ENCODE assay signal across 8 mouse cellular contexts in the genomic region with DNA sequence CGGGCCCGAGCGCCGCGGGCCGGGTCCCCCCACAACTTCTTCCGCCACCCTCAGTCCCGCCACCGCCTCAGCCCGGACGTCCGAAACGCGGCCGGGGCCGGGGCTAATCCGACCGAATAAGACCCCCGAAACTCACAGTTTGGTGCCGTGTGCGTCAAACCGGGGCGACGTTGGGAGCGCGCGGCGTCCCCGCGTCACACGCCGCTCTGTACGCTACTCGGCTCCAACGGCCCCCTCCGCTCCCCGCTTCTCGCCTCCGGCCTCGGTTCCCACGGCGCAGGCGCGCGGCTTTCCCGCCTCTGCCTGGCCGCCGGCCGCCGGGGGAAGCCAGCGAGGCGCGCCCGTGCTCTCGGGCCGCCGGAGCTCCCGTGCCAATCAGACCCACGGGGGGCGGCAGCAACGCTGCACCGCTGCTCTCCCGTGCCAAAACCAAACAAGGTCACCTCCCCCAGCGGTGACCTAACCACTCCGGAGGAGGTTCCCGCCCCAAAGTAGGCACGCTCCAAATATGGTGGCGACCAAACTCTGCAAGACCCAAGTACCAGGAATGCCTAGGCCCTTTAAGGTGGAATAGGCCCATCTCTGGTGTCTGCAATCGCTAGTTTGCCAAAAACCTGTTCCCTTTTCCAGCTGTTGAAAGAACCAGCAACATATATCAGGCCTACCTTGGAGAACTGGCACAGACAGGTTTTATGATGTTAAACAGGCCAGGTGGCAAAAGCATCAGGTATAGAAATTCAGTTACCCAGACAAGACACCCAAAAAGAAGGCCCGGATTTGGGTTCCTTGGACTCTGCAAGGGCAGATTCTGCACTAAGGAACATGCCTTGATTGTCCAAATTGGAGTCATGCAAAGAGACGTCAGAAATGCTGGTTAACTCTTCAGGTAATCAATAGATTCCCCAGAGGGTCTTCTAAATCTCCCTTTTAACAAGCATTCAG. TPM values are rescaled to one million over a fixed set of nuclear protein-coding genes. Genes with fewer than 3 reads are reported as not detected.
DNase-seq lines count a peak whose midpoint lies in the region; ATAC-seq and TF ChIP-seq lines count a peak whose summit lies in the region.

TSS of gene Zfp644 (minus strand) at position 892 of the 942 bp plus-strand sequence.

- peak within 1 kb of the TSS; percentile 97 for H3K9ac ChIP-seq in embryonic facial prominence, embryonic 13.5 days
- H3K9ac ChIP-seq in heart, adult 2 months (ENCODE audit: low read depth, low read length): peak within 1 kb of the TSS; percentile 92
- H3K9ac ChIP-seq in limb, embryonic 14.5 days (ENCODE audit: low read depth, low read length, severe bottlenecking): peak within 1 kb of the TSS; percentile 98
- H3K9ac ChIP-seq in midbrain, postnatal 0 days (replicated peaks; ENCODE audit: low read length, poor library complexity, severe bottlenecking): peak within 1 kb of the TSS; percentile 95

- WGBS in embryonic facial prominence, embryonic 13.5 days: 1% methylated on average over 68 of the region's 71 CpGs
- 2% methylated on average over 71 of the region's 71 CpGs for WGBS in heart, adult 2 months
- 3% methylated on average over 36 of the region's 71 CpGs for WGBS in limb, embryonic 14.5 days
- WGBS in midbrain, postnatal 0 days: 3% methylated on average over 53 of the region's 71 CpGs

- H3K36me3 ChIP-seq in embryonic facial prominence, embryonic 13.5 days: peaks cover 5% of the 10 kb centered on the region; the same call in 1 of the 2 replicates
- peaks cover 15% of the 10 kb centered on the region for H3K36me3 ChIP-seq in heart, adult 2 months (ENCODE audit: control insufficient read depth, insufficient read depth, low read length)
- 0 out of 2 replicates have a peak, but pooled peaks cover 3% of the 10 kb centered on the region for H3K36me3 ChIP-seq in limb, embryonic 14.5 days (ENCODE audit: control insufficient read depth, insufficient read depth, low read length)
- H3K36me3 ChIP-seq in midbrain, postnatal 0 days (ENCODE audit: insufficient read depth, low read length): no peaks in the 10 kb centered on the region

- H3K9me3 ChIP-seq in embryonic facial prominence, embryonic 13.5 days: no peaks in the 10 kb centered on the region
- H3K9me3 ChIP-seq in limb, embryonic 14.5 days (ENCODE audit: control insufficient read depth, low read length): no peaks in the 10 kb centered on the region
- H3K9me3 ChIP-seq in midbrain, postnatal 0 days (ENCODE audit: low read length): no peaks in the 10 kb centered on the region

- TF ChIP-seq POLR2A in heart, adult 2 months (IDR thresholded peaks at IDR 0.05; ENCODE audit: insufficient read depth, low read depth, low read length): peak; percentile 63
- 0 out of 2 replicates have a peak, but pooled peaks have one; percentile 63 for TF ChIP-seq POLR2A in limb, embryonic 14.5 days (IDR thresholded peaks at IDR 0.05; ENCODE audit: borderline replicate concordance, extremely low read depth, insufficient read depth, insufficient read length)

- H3K4me1 ChIP-seq in embryonic facial prominence, embryonic 13.5 days: peaks cover 20% of the 10 kb centered on the region; the same call in 1 of the 2 replicates
- peaks cover 4% of the 10 kb centered on the region for H3K4me1 ChIP-seq in heart, adult 2 months (ENCODE audit: control insufficient read depth, insufficient read depth, low read length)
- peaks cover 10% of the 10 kb centered on the region for H3K4me1 ChIP-seq in limb, embryonic 14.5 days (ENCODE audit: control insufficient read depth, insufficient read depth, low read length)
- H3K4me1 ChIP-seq in midbrain, postnatal 0 days (ENCODE audit: insufficient read depth, low read length): peaks cover 6% of the 10 kb centered on the region; the same call in 1 of the 2 replicates

- peaks cover 4% of the 10 kb centered on the region; the same call in 1 of the 2 replicates for H3K79me2 ChIP-seq in heart, adult 2 months (replicated peaks; ENCODE audit: control insufficient read depth, insufficient read depth, low read length)

- H3K27ac ChIP-seq in embryonic facial prominence, embryonic 13.5 days: peak within 1 kb of the TSS; percentile 100
- H3K27ac ChIP-seq in heart, adult 2 months: peak within 1 kb of the TSS; percentile 97
- H3K27ac ChIP-seq in limb, embryonic 14.5 days (replicated peaks; ENCODE audit: low read depth, low read length): peak within 1 kb of the TSS; percentile 99
- peak within 1 kb of the TSS; percentile 97 for H3K27ac ChIP-seq in midbrain, postnatal 0 days (ENCODE audit: low read depth, low read length)

- TF ChIP-seq CTCF in heart, adult 2 months (IDR thresholded peaks at IDR 0.05): peak; percentile 23; the same call in 1 of the 2 replicates
- peak; percentile 17 for TF ChIP-seq CTCF in midbrain, postnatal 0 days (IDR thresholded peaks at IDR 0.05)

- peak within 1 kb of the TSS; percentile 74 for H3K4me2 ChIP-seq in embryonic facial prominence, embryonic 13.5 days
- peak within 1 kb of the TSS; percentile 50 for H3K4me2 ChIP-seq in limb, embryonic 14.5 days (replicated peaks; ENCODE audit: low read depth, low read length, severe bottlenecking)
- H3K4me2 ChIP-seq in midbrain, postnatal 0 days (ENCODE audit: low read depth, low read length, poor library complexity, severe bottlenecking): peak within 1 kb of the TSS; percentile 78

- intact Hi-C loops in heart, adult 2 months (cut with DNase I): loop anchor here (5.0 kb wide), 2 partner anchors 106 to 124 kb away; no protein-coding TSS in a partner anchor

- no peak for TF ChIP-seq EP300 in heart, adult 2 months (IDR thresholded peaks at IDR 0.05; ENCODE audit: insufficient read depth, low read depth, low read length)

- peak; percentile 89 for DNase-seq in 3134 (ENCODE audit: extremely low read depth, insufficient read length, low spot score)
- peak; percentile 90 to 93 for DNase-seq in adrenal gland, postnatal 36 days
- DNase-seq in heart, adult 2 months: peak; percentile 91 to 93
- DNase-seq in kidney, adult 9 months: peak; percentile 89
- peak; percentile 86 for DNase-seq in limb, embryonic 14.5 days (ENCODE audit: low spot score)
- DNase-seq in midbrain, postnatal 0 days (ENCODE audit: low spot score): peak; percentile 95
- peak; percentile 71 to 78 for DNase-seq in spleen, postnatal 14 days (ENCODE audit: low spot score in 2 of 2)

- no peaks in the 10 kb centered on the region for H3K27me3 ChIP-seq in embryonic facial prominence, embryonic 13.5 days
- no peaks in the 10 kb centered on the region for H3K27me3 ChIP-seq in heart, adult 2 months (ENCODE audit: control insufficient read depth, insufficient read depth, low read length)
- no peaks in the 10 kb centered on the region for H3K27me3 ChIP-seq in limb, embryonic 14.5 days (ENCODE audit: control insufficient read depth, insufficient read depth, low read length)
- H3K27me3 ChIP-seq in midbrain, postnatal 0 days (ENCODE audit: insufficient read depth, low read length): no peaks in the 10 kb centered on the region

- ATAC-seq in embryonic facial prominence, embryonic 13.5 days (ENCODE audit: insufficient number of reproducible peaks, insufficient read depth, low FRiP score, low TSS enrichment, low read depth): peak; percentile 91
- peak; percentile 92 for ATAC-seq in limb, embryonic 14.5 days (ENCODE audit: low FRiP score, low read depth)
- peak; percentile 98 for ATAC-seq in midbrain, postnatal 0 days (ENCODE audit: low FRiP score)

- H3K4me3 ChIP-seq in embryonic facial prominence, embryonic 13.5 days: peak within 1 kb of the TSS; percentile 84
- peak within 1 kb of the TSS; percentile 94 for H3K4me3 ChIP-seq in heart, adult 2 months
- peak within 1 kb of the TSS; percentile 86 for H3K4me3 ChIP-seq in limb, embryonic 14.5 days (replicated peaks; ENCODE audit: low read length)
- peak within 1 kb of the TSS; percentile 91 for H3K4me3 ChIP-seq in midbrain, postnatal 0 days (ENCODE audit: low read depth, low read length)

RNA-seq across cellular contexts. Expression of gene Zfp644, which starts in this region (rescaled TPM):
- 10 to 100 TPM; 68.9 to 70.1 TPM for total RNA-seq in adrenal gland, postnatal 36 days (2021)
- polyA plus RNA-seq in embryonic facial prominence, embryonic 13.5 days (2015; fragmentation: Nextera tagmentation; extraction: Ambion mirVana): 86.3 and 96.1 TPM in 2 replicates
- total RNA-seq in heart, adult 2 months (2021): 10 to 100 TPM; 53.7 to 58.9 TPM
- 9.5 and 20.1 TPM in 2 replicates for polyA plus RNA-seq in heart, adult 2 months (2012; rRNA removed)
- polyA plus RNA-seq in limb, embryonic 14.5 days (2012; rRNA removed): 38.9 and 39.2 TPM in 2 replicates
- polyA plus RNA-seq in limb, embryonic 14.5 days (2014; fragmentation: Nextera tagmentation; extraction: Ambion mirVana): 85.4 and 96.9 TPM in 2 replicates
- 89.7 and 119 TPM in 2 replicates for total RNA-seq in midbrain, postnatal 0 days (2014; rRNA removed)
- 64.9 and 72.2 TPM in 2 replicates for polyA plus RNA-seq in midbrain, postnatal 0 days (2015; fragmentation: Nextera tagmentation; extraction: Ambion mirVana)

Comparison
In these comparisons a context has a peak if more than half of its experiments do, and no peak if none do; other contexts are left out.
1. Peak in every context shown above with its lines: DNase-seq, ATAC-seq, H3K4me3 ChIP-seq and H3K27ac ChIP-seq.